ENCODE assay signal across 21 mouse cellular contexts in genomic region chr16:6169346-6169745, GRCm38 (mm10).
DNase-seq lines count a peak whose midpoint lies in the region; ATAC-seq and TF ChIP-seq lines count a peak whose summit lies in the region.
"Had no signal": no experiment of that assay in that cellular context is flagged by ENCODE, and none has a peak within 500 bp of the region (broad histone marks: within the 10 kb centered on the region; RNA-seq: fewer than 3 reads in every experiment).

No protein-coding gene starts in this region.

- 36% methylated on average over 5 of the region's 5 CpGs for WGBS in heart, postnatal 0 days
- 52% methylated on average over 5 of the region's 5 CpGs for WGBS in heart, embryonic 12.5 days

- H3K36me3 ChIP-seq in heart, postnatal 0 days (replicated peaks; ENCODE audit: control insufficient read depth, insufficient read depth, low read length) = no peaks in the 10 kb centered on the region
- H3K36me3 ChIP-seq in heart, embryonic 12.5 days = no peaks in the 10 kb centered on the region
- H3K36me3 ChIP-seq: G1E had no signal

- no peak overlapping the region for H3K4me3 ChIP-seq in heart, postnatal 0 days (ENCODE audit: low read depth, low read length)
- no peak overlapping the region for H3K4me3 ChIP-seq in heart, embryonic 12.5 days

- H3K9me3 ChIP-seq in heart, postnatal 0 days (replicated peaks; ENCODE audit: control insufficient read depth, low read length) = no peaks in the 10 kb centered on the region
- H3K9me3 ChIP-seq in heart, embryonic 12.5 days (replicated peaks) = no peaks in the 10 kb centered on the region

- H3K4me2 ChIP-seq in heart, postnatal 0 days (ENCODE audit: low read depth, low read length) = no peak overlapping the region
- H3K4me2 ChIP-seq in heart, embryonic 12.5 days = no peak overlapping the region

- TF ChIP-seq EP300 in heart, postnatal 0 days (IDR thresholded peaks at IDR 0.05; ENCODE audit: low read depth) = no peak

- no peak for TF ChIP-seq CTCF in heart, postnatal 0 days (IDR thresholded peaks at IDR 0.05; ENCODE audit: low read depth)

- no peak overlapping the region for H3K27ac ChIP-seq in heart, postnatal 0 days (ENCODE audit: low read depth)
- H3K27ac ChIP-seq in heart, embryonic 12.5 days (ENCODE audit: poor library complexity, severe bottlenecking) = no peak overlapping the region

- peak; percentile 76 for ATAC-seq in heart, postnatal 0 days (ENCODE audit: insufficient read depth, low read depth)
- no peak for ATAC-seq in heart, embryonic 12.5 days (ENCODE audit: insufficient number of reproducible peaks, low FRiP score)
- ATAC-seq: activated CD4-positive, CD25-positive, alpha-beta regulatory T cell, adult 4 months; CD4-positive, CD25-positive, alpha-beta regulatory T cell, adult 4 months; Patski had no signal

- peak; percentile 51 for DNase-seq in heart, adult 11 months
- DNase-seq in heart, postnatal 36 days = no peak
- DNase-seq in heart, postnatal 0 days (ENCODE audit: low spot score) = peak; percentile 52
- no peak for DNase-seq in heart, postnatal 14 days
- DNase-seq in heart, postnatal 10 days = peak; percentile 3 to 8
- DNase-seq: adrenal gland, adult 2 months; adrenal gland, adult 8-10 months; adrenal gland, postnatal 10 days; adrenal gland, postnatal 14 days; adrenal gland, postnatal 25 days; adrenal gland, postnatal 36 days; B cell, adult 2 months; cerebellum, adult 11 months; cerebellum, adult 11-12 months; cerebellum, adult 18-20 months had no signal

- H3K9ac ChIP-seq in heart, postnatal 0 days (replicated peaks; ENCODE audit: low read depth, low read length) = no peak overlapping the region
- no peak overlapping the region for H3K9ac ChIP-seq in heart, embryonic 12.5 days

- no peaks in the 10 kb centered on the region for H3K27me3 ChIP-seq in heart, postnatal 0 days (ENCODE audit: control insufficient read depth, insufficient read depth, low read length)
- 0 out of 2 replicates have a peak, but pooled peaks cover 3% of the 10 kb centered on the region for H3K27me3 ChIP-seq in heart, embryonic 12.5 days (replicated peaks)
- H3K27me3 ChIP-seq: CH12.LX, Patski had no signal

- H3K4me1 ChIP-seq in heart, postnatal 0 days (ENCODE audit: control insufficient read depth, insufficient read depth) = peaks cover 8% of the 10 kb centered on the region; the same call in 1 of the 2 replicates
- H3K4me1 ChIP-seq in heart, embryonic 12.5 days (replicated peaks) = peaks cover 8% of the 10 kb centered on the region; the same call in 1 of the 2 replicates

- intact Hi-C loops in heart, postnatal 36 days (cut with DNase I) = no loop called here
- intact Hi-C loops in heart, postnatal 14 days (cut with DNase I) = no loop called here
- intact Hi-C loops in heart, postnatal 10 days (cut with DNase I) = no loop called here

Comparison
In these comparisons a context has a peak if more than half of its experiments do, and no peak if none do; other contexts are left out.
1. DNase-seq: peak in heart, adult 11 months (single experiment), heart, postnatal 0 days (single experiment) and heart, postnatal 10 days (2 of 2); none in heart, postnatal 36 days (0 of 2) and heart, postnatal 14 days (0 of 2).